Mouse (Mus musculus) myocyte (in vitro differentiated cells): ENCODE results near the gene Ppp2r5b. TPM values are rescaled to one million over a fixed set of nuclear protein-coding genes. Genes with fewer than 3 reads are reported as not detected.

ENCODE experiments used
- H3K27me3 ChIP-seq: one replicate; pipeline ENCODE4 v1.6.1; 2011; ENCODE audit not compliant: control insufficient read depth, insufficient read depth, insufficient read length
- H3K36me3 ChIP-seq: one replicate; pipeline ENCODE4 v1.6.1; 2011; ENCODE audit not compliant: control insufficient read depth, insufficient read depth
- H3K4me2 ChIP-seq: one replicate; pipeline ENCODE4 v1.6.1; 2011; ENCODE audit warnings: low read depth, control low read depth
- H3K4me3 ChIP-seq: one replicate; pipeline ENCODE4 v1.5.1; 2011; ENCODE audit warnings: mild to moderate bottlenecking, control low read depth, moderate library complexity
- H3K79me2 ChIP-seq: one replicate; pipeline ENCODE4 v1.6.1; 2011; ENCODE audit not compliant: control insufficient read depth, insufficient read depth
- H3ac ChIP-seq: one replicate; pipeline ENCODE4 v1.6.1; 2011; ENCODE audit not compliant: control insufficient read depth, insufficient read length
- CEBPB ChIP-seq: IDR thresholded peaks from 2 replicates; pipeline ENCODE4 v1.6.1; 2011; ENCODE audit warnings: mild to moderate bottlenecking, moderate library complexity; ENCODE audit not compliant: poor library complexity, insufficient read depth, severe bottlenecking
- E2F4 ChIP-seq: IDR thresholded peaks from one replicate; pipeline ENCODE4 v1.6.1; 2011; ENCODE audit warnings: mild to moderate bottlenecking, control low read depth, moderate library complexity; ENCODE audit not compliant: insufficient read depth
- MAX ChIP-seq: IDR thresholded peaks from one replicate; pipeline ENCODE4 v1.6.1; 2011; ENCODE audit warnings: low read depth, mild to moderate bottlenecking, control low read depth
- MYOG ChIP-seq, 3 experiments: IDR thresholded peaks; one replicate each; pipeline ENCODE4 v1.6.1; 2011; ENCODE audit warnings: control low read depth in 2 of 3, low read depth in 2 of 3, mild to moderate bottlenecking in 2 of 3; ENCODE audit not compliant: insufficient read length in 2 of 3, control insufficient read depth in 1 of 3, insufficient read depth in 1 of 3
- POLR2AphosphoS2 ChIP-seq: IDR thresholded peaks from one replicate; pipeline ENCODE4 v1.6.1; 2011; ENCODE audit warnings: low read depth, control low read depth; ENCODE audit not compliant: insufficient read length
- REST ChIP-seq: IDR thresholded peaks from one replicate; pipeline ENCODE4 v1.6.1; 2011; ENCODE audit warnings: mild to moderate bottlenecking, control low read depth, moderate library complexity; ENCODE audit not compliant: insufficient read depth, insufficient read length
- SRF ChIP-seq: IDR thresholded peaks from one replicate; pipeline ENCODE4 v1.6.1; 2011; ENCODE audit warnings: low read depth; ENCODE audit not compliant: control insufficient read depth, insufficient read length
- polyA plus RNA-seq: library from polyadenylated mRNA; unstranded; fragments of >200 nt; fragmentation: generic; extraction: Trizol; gene quantifications from one replicate; pipeline ENCODE4 v1.2.1, GENCODE M21; 2012; ENCODE audit warnings: missing spikeins

The Ppp2r5b gene
- polyA plus RNA-seq, 1 experiment: 51.4 TPM

DNA sequence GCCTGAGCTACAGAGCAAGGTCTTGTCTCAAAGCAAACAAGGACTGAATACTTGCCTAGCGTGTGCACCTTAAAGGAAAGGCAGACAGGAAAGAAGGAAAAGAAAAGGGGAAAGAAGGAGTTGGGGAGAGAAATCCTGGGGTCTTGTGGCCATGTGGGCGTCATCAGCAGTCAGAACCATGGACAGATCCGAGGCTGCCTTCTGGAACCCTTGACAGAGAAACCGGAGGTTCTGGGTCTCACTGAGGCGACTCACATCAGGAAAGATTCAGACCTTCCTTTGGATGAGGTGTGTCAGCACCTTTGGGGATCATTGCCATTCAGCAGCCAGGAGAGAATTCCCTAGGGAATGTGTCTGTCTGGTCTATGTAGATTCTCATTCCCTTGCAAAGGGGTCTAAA lies 54.0 kb downstream of the Ppp2r5b start:
- H3K36me3 ChIP-seq: no peaks in the 10 kb centered on the region
- H3K27me3 ChIP-seq: peaks cover 25% of the 10 kb centered on the region
- H3ac ChIP-seq: no peak overlapping the region
- no peak overlapping the region for H3K4me3 ChIP-seq
- TF ChIP-seq E2F4 (no peak), REST (peak; percentile 79)
- H3K4me2 ChIP-seq: no peak overlapping the region
- H3K79me2 ChIP-seq: no peaks in the 10 kb centered on the region

GRCm38 (mm10) chr19:6178775-6179174 lies 56.9 kb downstream of the Ppp2r5b start:
- Histone ChIP-seq H3K4me2 (no peak overlapping the region), H3K27me3 (peaks cover 18% of the 10 kb centered on the region), H3K79me2 (no peaks in the 10 kb centered on the region), H3K4me3 (no peak overlapping the region), H3K36me3 (no peaks in the 10 kb centered on the region), H3ac (no peak overlapping the region)
- TF ChIP-seq CEBPB (no peak), POLR2AphosphoS2 (no peak), MAX (no peak), MYOG (IDR thresholded peaks at IDR 0.05; ENCODE audit: control insufficient read depth in 1 of 3, insufficient read depth in 1 of 3, insufficient read length in 2 of 3, low read depth in 2 of 3) (no peak), SRF (no peak), E2F4 (no peak)

Other genes with a start within 250 kb of the Ppp2r5b start
- not detected for gene Slc22a20, start 249.7 kb downstream of the Ppp2r5b start, polyA plus RNA-seq
- 110 TPM for gene Capn1, start 220.0 kb downstream of the Ppp2r5b start, polyA plus RNA-seq
- gene Syvn1, start 189.3 kb downstream of the Ppp2r5b start, polyA plus RNA-seq: 24.3 TPM
- 43.0 TPM for gene Mrpl49, start 178.1 kb downstream of the Ppp2r5b start, polyA plus RNA-seq
- 2,772 TPM for gene Fau, start 178.0 kb downstream of the Ppp2r5b start, polyA plus RNA-seq
- gene Znhit2, start 174.7 kb downstream of the Ppp2r5b start, polyA plus RNA-seq: 44.3 TPM
- gene Tm7sf2, start 167.5 kb downstream of the Ppp2r5b start, polyA plus RNA-seq: 37.1 TPM
- gene Vps51, start 158.6 kb downstream of the Ppp2r5b start, polyA plus RNA-seq: 49.1 TPM
- 0.13 TPM for gene Tmem262, start 155.8 kb downstream of the Ppp2r5b start, polyA plus RNA-seq
- gene Gm28374, start 153.6 kb downstream of the Ppp2r5b start, polyA plus RNA-seq: 0.26 TPM
- 68.5 TPM for gene Zfpl1, start 150.9 kb downstream of the Ppp2r5b start, polyA plus RNA-seq
- 7.7 TPM for gene Cdca5, start 150.9 kb downstream of the Ppp2r5b start, polyA plus RNA-seq
- 0.07 TPM for gene AC131692.1, start 141.5 kb downstream of the Ppp2r5b start, polyA plus RNA-seq
- gene Naaladl1, start 130.1 kb downstream of the Ppp2r5b start, polyA plus RNA-seq: 0.11 TPM
- 27.5 TPM for gene Sac3d1, start 117.2 kb downstream of the Ppp2r5b start, polyA plus RNA-seq
- 18.5 TPM for gene Snx15, start 107.6 kb downstream of the Ppp2r5b start, polyA plus RNA-seq
- gene Batf2, start 94.9 kb downstream of the Ppp2r5b start, polyA plus RNA-seq: 0.05 TPM
- gene Arl2, start 94.3 kb downstream of the Ppp2r5b start, polyA plus RNA-seq: 110 TPM
- not detected for gene Majin, start 51.5 kb downstream of the Ppp2r5b start, polyA plus RNA-seq
- 0.40 TPM for gene Gpha2, start 9.5 kb downstream of the Ppp2r5b start, polyA plus RNA-seq
- gene Atg2a, start 5.8 kb upstream of the Ppp2r5b start, polyA plus RNA-seq: 15.2 TPM
- 433 TPM for gene Ehd1, start 40.9 kb upstream of the Ppp2r5b start, polyA plus RNA-seq
- gene Cdc42bpg, start 70.6 kb upstream of the Ppp2r5b start, polyA plus RNA-seq: 10.0 TPM
- 37.2 TPM for gene Men1, start 99.1 kb upstream of the Ppp2r5b start, polyA plus RNA-seq
- 10.0 TPM for gene Map4k2, start 105.3 kb upstream of the Ppp2r5b start, polyA plus RNA-seq
- gene Sf1, start 127.8 kb upstream of the Ppp2r5b start, polyA plus RNA-seq: 131 TPM
- 232 TPM for gene Pygm, start 148.5 kb upstream of the Ppp2r5b start, polyA plus RNA-seq
- gene Rasgrp2, start 163.5 kb upstream of the Ppp2r5b start, polyA plus RNA-seq: 8.0 TPM
- 0.01 TPM for gene Nrxn2, start 182.9 kb upstream of the Ppp2r5b start, polyA plus RNA-seq